Mouse (Mus musculus) retina, adult 2 months (tissue): ENCODE results near the gene Slc6a1.

Experiments used
- DNase-seq: peaks from one replicate; pipeline ENCODE4 v3.0.0-alpha.2; 2012; ENCODE audit warnings: low read depth, low spot score

Slc6a1 gene

GRCm38 (mm10) chr6:114282469-114283277 is at the start of gene Slc6a1:
Gene Slc6a1, plus strand, starts transcription at chr6:114282635.
- DNase-seq = no peak

GRCm38 (mm10) chr6:114238892-114239644 is 43.4 kb upstream of the Slc6a1 start:
- DNase-seq = no peak

- no peak for DNase-seq
Observed at GRCm38 (mm10) chr6:114245665-114246064, 36.8 kb upstream of the Slc6a1 start.

- DNase-seq = peak; percentile 57
Observed at GRCm38 (mm10) chr6:114250311-114250710, 32.1 kb upstream of the Slc6a1 start.

- DNase-seq = no peak
Observed at GRCm38 (mm10) chr6:114254927-114255326, 27.5 kb upstream of the Slc6a1 start.

DNA sequence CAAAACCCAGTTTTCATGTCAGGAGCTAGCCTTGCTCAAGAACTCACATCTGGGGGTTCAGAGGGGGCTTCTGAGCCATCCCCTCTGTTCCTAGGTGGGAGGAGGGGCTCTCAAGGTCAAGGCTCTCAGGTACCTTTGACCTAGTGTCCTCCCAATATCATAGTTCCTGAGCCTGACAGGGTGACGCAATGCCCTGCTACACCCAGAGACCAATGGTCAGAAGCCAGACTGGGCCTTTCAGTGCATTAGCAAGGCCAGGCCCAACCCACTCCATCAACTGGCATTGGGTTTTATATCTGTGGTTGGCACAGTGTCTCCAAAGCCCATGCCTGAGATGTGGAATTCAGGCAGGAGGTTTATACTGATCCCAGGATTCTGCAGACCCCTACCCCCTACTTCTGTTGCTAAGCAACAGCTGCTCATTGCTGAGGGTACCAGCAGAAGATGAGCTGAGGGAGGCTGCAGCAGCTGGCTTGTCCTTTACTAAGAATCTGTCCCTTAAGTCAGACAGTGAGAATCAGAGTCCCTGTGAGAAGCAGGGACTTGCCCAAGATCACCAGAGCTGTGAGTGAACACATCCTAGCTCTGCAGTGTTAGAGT is 24.6 kb upstream of the Slc6a1 start:
- DNase-seq = no peak

GRCm38 (mm10) chr6:114258661-114259193 is 23.7 kb upstream of the Slc6a1 start:
- DNase-seq = no peak

DNA sequence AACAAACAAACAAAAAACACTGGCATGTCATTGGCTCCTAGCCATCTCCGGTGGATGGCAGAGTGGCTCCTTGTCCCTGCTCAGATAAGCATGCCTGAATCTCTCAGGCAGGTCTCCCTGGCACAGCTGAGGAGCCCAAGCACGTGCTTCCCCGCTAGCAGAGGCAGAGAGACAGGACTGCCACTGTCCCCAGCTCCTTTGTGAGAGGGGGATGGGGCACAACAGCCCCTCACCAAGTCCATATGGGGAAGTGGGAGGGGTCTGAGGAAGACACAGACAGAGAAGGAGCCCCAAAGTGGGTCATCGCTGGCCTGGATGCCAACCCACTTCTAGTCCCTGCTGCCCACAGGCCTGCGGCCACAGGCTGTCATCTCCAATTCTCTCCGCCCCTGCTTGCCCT is 20.8 kb upstream of the Slc6a1 start:
- no peak for DNase-seq

DNA sequence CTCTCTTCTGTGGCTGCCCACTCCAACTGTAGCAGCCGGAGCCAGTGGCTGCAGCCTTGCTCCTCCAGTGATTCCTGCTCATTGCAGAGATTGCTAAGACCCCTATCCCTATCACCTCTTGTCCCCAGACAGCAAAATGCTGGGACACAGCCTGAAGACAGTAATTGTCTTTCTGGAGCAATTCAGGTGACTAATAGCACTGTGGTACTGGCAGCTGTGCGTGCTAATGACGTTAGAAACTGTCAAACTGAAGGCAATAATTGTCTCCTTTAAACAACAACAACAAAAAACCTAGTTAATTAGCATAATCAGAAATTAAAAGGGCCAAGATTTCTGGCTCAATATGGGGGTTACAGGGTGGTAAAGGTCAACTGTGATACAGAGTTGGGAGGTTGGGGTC is 18.4 kb upstream of the Slc6a1 start:
- no peak for DNase-seq

DNA sequence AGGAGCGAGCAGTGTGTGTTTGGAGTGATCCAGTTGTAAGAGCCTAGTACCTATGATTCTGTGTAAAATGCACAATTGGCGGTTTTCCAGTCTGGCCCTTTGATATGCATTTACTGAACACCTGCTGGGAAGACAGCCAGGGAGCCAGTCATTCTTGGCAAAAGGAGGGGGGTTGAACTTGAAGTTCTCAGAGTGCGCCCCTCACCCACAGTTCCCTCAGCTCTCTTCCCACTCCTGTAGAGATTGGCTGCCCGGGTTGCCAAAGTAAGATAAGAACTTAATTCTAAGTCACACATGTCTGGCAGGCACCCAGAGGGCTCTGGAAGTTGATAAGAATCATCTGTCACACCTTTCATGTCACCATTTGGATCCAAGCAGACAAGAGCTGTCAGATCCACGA is 18.0 kb upstream of the Slc6a1 start:
- DNase-seq = no peak

GRCm38 (mm10) chr6:114266273-114266672 is 16.2 kb upstream of the Slc6a1 start:
- no peak for DNase-seq

DNA sequence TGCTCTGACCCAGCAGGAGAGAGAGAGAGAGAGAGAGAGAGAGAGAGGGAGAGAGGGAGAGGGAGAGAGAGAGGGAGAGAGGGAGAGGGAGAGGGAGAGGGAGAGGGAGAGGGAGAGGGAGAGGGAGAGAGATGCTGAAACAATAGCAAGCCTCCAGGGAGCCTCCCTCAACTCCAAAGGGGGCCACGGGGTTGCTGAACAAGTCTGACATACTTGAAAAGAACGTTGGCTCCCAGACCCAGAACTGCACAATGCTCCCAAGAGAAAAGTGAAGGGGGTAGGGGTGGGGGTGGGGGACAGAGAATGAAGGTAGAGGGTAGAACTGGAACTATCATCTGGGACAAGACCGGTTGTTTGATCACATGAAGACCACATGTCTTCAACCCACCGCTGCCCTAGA is 14.5 kb upstream of the Slc6a1 start:
- DNase-seq = no peak

DNA sequence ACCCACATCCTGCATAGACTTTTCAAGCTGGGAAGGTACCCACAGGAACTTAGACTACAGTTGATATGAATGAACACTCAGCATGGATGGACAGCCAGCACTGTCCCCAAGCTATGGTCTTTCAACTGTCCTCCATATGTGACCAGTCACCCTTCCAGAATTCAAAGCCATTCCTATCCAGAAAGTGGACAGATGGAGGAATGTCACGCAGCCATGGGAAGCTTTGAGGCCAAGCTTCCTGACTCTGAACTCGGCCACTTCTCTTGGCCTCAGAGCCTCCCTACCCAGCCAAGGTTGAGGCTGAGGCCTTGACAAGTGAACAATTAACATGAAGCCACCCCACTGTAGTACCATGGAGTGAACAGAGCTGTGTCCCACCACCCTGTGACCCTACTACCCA is 12.8 kb upstream of the Slc6a1 start:
- DNase-seq = no peak

DNA sequence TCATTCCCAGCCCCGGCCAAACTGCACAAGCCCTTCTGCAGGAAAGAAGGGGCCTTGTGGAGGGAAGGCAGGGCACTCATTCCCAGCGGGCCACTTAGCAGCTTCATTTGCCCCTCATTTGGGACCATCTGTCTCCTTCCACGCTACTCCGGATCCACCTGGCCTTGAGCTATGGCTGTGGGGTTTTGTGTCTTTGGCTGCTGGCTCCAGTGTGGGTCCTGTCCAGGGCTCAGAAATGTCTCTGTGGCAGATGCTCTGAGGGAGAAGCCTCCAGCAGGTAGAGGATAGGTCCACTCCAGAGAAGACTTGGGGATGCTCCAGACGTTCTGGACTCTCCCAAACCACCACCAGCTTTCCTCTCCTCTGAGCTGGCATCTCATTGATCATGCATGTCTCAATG is 11.6 kb upstream of the Slc6a1 start:
- no peak for DNase-seq

DNA sequence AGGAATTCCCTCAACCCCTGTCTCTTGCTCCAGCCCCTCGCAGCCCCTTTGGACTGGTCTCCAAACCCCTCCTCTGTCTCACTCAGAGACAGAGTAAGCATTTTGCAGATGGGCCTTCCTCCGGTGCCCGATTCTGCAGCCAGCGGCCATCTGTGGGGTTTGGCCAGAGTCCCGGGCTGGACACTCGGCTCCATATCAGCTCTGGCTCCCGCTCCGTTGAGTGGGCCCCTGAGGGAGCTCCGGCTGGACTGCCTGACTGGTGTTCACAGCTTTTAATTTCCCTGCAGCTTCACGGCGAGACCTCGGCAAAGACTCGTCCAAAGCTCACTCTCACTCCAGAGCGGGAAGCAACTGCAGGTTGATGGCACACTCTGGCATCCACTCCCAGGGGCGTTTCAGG is 10.2 kb upstream of the Slc6a1 start:
- no peak for DNase-seq

DNA sequence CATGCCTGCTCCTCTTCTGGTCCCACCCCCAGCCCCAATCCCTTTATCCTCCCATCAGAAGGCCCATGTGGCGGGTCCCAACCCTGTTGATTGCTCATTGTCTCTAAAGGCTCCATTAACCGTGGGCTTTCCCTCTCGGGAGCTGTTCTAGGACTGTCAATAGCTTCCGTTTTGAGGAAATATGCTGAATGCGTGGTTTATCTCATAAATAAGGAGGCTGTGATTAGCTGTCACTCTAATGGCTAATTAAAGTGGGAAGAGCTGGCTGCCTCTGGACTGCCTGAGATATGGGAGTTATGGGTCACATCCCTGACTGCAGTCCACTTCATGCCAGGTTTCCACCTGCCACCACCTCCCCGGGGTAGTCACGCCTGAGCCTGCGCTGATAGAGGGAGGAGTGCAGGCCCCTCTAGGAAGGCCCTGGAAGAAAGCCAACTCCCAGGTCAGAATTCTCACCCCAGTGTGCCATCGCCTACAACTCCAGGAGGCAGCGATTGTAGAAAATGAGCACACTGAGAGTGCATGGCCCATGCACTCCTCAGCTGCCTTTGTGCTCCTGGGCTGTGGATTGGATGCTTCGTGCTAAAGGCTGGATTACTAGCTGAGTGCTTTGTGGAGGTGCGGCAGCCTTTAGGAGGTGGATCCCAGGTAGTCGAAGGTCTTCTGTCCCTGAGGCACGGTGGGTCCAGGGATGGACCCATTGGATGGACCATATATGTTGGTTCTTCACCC is 8.3 kb upstream of the Slc6a1 start:
- no peak for DNase-seq

GRCm38 (mm10) chr6:114275800-114276199 is 6.6 kb upstream of the Slc6a1 start:
- DNase-seq = no peak

GRCm38 (mm10) chr6:114283278-114283770 is 889 bp downstream of the Slc6a1 start:
- DNase-seq = no peak

DNA sequence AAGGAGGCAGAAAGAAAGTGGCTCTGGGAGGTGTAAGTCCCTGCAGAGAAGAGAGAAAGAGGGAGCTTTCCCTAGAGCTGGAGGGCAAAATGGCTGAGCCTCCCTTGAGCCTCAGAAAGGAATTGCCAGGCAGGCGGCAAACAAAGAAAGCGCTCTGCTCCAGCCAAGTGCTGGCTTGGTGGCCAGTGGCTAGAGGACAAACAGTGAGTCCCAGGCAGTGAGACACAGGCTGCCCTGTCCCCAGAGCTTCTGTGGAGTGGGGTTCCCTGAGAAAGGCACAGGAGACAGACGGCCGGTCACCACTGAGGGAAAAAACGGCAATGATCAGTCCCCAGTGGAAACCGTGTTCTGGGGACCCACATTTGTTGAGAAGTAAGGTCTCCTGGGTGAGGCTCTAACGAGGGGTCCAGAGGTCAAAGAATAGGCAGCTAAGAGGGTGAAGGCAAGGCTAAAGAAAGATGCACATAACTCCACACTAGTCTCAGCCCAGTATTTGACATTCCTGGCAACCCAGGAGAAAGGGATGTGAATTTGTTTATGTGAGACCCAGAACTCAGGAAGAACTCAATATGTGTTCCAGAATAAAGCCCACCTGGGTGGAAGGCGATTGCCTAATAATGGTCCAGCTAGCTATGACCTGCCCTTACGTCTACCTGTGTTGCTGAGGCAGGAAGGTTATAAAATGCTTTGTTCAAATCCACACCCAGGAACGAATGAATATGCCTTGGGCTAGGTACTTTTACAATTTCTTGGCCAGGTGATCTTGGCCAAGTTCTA is 1.7 kb downstream of the Slc6a1 start:
- no peak for DNase-seq

- no peak for DNase-seq
Observed at GRCm38 (mm10) chr6:114285424-114285823, 3.0 kb downstream of the Slc6a1 start.

DNA sequence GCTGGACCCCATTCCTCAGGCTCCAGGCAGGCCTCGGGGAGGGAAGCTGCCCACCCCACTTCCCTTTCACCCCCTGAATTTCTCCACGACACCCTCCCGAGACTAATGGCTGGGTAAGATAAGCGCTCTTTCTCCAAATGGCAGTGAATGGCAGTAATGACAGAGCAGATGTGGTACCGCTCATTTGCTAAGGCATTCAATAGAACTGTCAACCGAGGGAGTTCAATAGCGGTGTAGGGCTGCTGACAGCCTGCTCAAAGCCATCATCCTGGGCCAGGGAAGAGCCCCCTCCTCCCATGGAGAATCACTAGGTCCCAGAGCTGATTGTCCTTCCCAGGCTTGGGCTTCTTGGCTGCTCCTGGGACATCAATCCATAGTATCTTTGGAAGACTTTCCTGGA is 6.7 kb downstream of the Slc6a1 start:
- DNase-seq = no peak
